Mouse (Mus musculus): Measurements from ENCODE around the gene Myl6.

- TF ChIP-seq EP300 (IDR thresholded peaks at IDR 0.05; ENCODE audit: low read depth): no peak
- no peak for TF ChIP-seq CTCF (IDR thresholded peaks at IDR 0.05; ENCODE audit: low read depth)
These were observed 1.2 kb downstream of the Myl6 start for GRCm38 (mm10) chr10:128492633-128493311.

All from heart, postnatal 0 days (tissue).